Mouse (Mus musculus) midbrain, embryonic 12.5 days (tissue): Measurements from ENCODE around the gene Nxpe4. TPM values are rescaled to one million over a fixed set of nuclear protein-coding genes. Genes with fewer than 3 reads are reported as not detected.

ENCODE experiments used
- ATAC-seq: fragments of 200-750 bp; cut with Nextera tagmentation; 2 replicates; pipeline ENCODE4 v1.8.0; 2017; ENCODE audit warnings: low read depth, moderate TSS enrichment, moderate library complexity; ENCODE audit not compliant: low FRiP score
- H3K27ac ChIP-seq: fragments of 300-500 bp; sonication (generic); replicated peaks from 2 replicates; pipeline ENCODE4 v1.5.1; 2016; ENCODE audit warnings: mild to moderate bottlenecking
- H3K27me3 ChIP-seq: fragments of 300-500 bp; sonication (generic); 2 replicates; pipeline ENCODE4 v1.6.1; 2016; ENCODE audit warnings: mild to moderate bottlenecking
- H3K36me3 ChIP-seq: fragments of 300-500 bp; sonication (generic); 2 replicates; pipeline ENCODE4 v1.6.1; 2016
- H3K4me1 ChIP-seq: fragments of 300-500 bp; sonication (generic); 2 replicates; pipeline ENCODE4 v1.6.1; 2016
- H3K4me2 ChIP-seq: fragments of 300-500 bp; sonication (generic); replicated peaks from 2 replicates; pipeline ENCODE4 v1.6.1; 2016; ENCODE audit warnings: mild to moderate bottlenecking, moderate library complexity
- H3K4me3 ChIP-seq: fragments of 300-500 bp; sonication (generic); 2 replicates; pipeline ENCODE4 v1.5.1; 2016; ENCODE audit warnings: mild to moderate bottlenecking
- H3K9ac ChIP-seq: fragments of 300-500 bp; sonication (generic); replicated peaks from 2 replicates; pipeline ENCODE4 v1.6.1; 2016; ENCODE audit warnings: mild to moderate bottlenecking, moderate library complexity
- H3K9me3 ChIP-seq: fragments of 300-500 bp; sonication (generic); 2 replicates; pipeline ENCODE4 v1.6.1; 2016; ENCODE audit warnings: mild to moderate bottlenecking
- WGBS: fragments of 180-500 bp; shearing (Covaris S2); methylation state at CpG from one replicate; pipeline ENCODE4 v1.1.7; 2016; 5-methylcytosine and 5-hydroxymethylcytosine counted together
- polyA plus RNA-seq: library from polyadenylated mRNA; unstranded; fragments of >200 nt; fragmentation: Nextera tagmentation; extraction: Ambion mirVana; gene quantifications from 2 replicates; pipeline ENCODE4 v1.2.1, GENCODE M21; 2016

Nxpe4 gene
- polyA plus RNA-seq, 1 experiment from 2014 or later: 7.8 TPM

DNA sequence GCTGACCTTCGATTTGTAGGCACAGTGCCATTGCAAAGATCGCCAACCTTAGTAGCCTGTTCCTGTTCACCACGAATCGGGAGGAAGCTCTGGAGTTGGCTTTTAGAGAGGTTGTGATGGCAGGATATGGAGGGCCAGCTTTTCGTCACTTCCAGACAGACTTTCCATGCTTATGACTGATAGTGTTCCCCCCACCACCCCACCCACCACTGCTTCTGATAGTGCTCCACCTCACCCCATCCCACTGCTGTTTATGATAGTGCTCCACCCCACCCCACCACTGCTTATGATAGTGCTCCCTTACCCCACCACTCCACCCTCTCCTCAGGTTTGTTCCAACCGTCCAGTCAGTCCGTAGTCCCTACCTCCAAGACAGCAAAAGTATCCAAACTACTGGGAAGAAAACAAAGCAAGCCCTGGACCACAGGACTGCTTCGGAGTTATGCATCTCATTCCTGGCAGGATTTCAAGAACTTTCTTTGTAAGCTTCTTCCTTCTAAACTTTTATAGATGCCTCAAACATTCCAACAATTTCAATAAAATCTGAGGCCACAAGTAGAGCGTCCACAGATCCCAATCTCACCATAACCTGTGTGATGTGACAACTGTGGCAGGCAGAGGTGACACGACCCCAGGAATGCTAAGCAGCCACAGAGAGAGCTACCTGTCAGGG is 179.0 kb downstream of the Nxpe4 start:
- H3K4me2 ChIP-seq: no peak overlapping the region
- no peaks in the 10 kb centered on the region for H3K36me3 ChIP-seq
- ATAC-seq: no peak
- H3K27me3 ChIP-seq: no peaks in the 10 kb centered on the region
- 86% methylated on average over 10 of the region's 10 CpGs for WGBS
- H3K9me3 ChIP-seq: no peaks in the 10 kb centered on the region
- no peak overlapping the region for H3K4me3 ChIP-seq
- 0 out of 2 replicates have a peak, but pooled peaks cover 4% of the 10 kb centered on the region for H3K4me1 ChIP-seq
- H3K9ac ChIP-seq: no peak overlapping the region
- no peak overlapping the region for H3K27ac ChIP-seq

- H3K4me3 ChIP-seq: no peak overlapping the region
- H3K9ac ChIP-seq: no peak overlapping the region
- ATAC-seq: no peak
- H3K9me3 ChIP-seq: no peaks in the 10 kb centered on the region
- WGBS: 86% methylated on average over 9 of the region's 9 CpGs
- no peak overlapping the region for H3K27ac ChIP-seq
- no peaks in the 10 kb centered on the region for H3K27me3 ChIP-seq
- H3K4me1 ChIP-seq: no peaks in the 10 kb centered on the region
- H3K36me3 ChIP-seq: no peaks in the 10 kb centered on the region
- no peak overlapping the region for H3K4me2 ChIP-seq
Measured at GRCm38 (mm10) chr9:48345456-48345855, 183.6 kb downstream of the Nxpe4 start.

- no peaks in the 10 kb centered on the region for H3K36me3 ChIP-seq
- H3K9me3 ChIP-seq: no peaks in the 10 kb centered on the region
- no peaks in the 10 kb centered on the region for H3K27me3 ChIP-seq
- H3K27ac ChIP-seq: no peak overlapping the region
- no peak overlapping the region for H3K4me3 ChIP-seq
- 85% methylated on average over 3 of the region's 3 CpGs for WGBS
- H3K4me1 ChIP-seq: no peaks in the 10 kb centered on the region
- no peak overlapping the region for H3K4me2 ChIP-seq
- H3K9ac ChIP-seq: no peak overlapping the region
- ATAC-seq: no peak
Measured at GRCm38 (mm10) chr9:48345866-48346265, 184.0 kb downstream of the Nxpe4 start.

DNA sequence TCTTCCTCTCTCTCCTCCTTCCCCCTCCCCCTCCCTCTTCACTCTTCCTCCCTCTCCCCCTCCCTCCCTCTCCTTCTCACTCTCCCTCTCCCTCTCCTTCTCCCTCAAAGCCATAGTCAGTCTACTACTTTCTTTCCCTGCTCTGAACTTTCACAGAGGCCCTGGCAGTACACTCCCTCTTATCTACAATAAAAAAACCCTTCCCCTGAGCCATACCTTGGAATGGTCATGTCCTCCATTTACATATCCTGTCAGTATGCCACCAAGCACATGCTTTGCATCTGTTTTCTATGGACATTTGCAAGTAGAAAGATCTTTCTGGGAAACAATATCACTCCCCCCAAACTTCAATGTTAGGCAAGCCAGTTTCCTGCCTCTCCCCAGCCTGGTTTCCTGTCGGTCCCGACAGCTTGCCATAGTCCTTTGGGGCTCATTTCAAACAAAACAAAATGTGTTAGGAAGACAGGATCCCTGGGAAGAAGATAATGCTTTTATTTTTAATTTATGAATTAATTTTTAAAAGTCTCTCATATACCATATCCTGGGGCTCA is 191.4 kb downstream of the Nxpe4 start, which contains the start of gene Nxpe2:
Nxpe2 (minus strand) TSS at position 307 of the 551 bp plus-strand sequence.
- no peaks in the 10 kb centered on the region for H3K9me3 ChIP-seq
- no peak within 1 kb of the TSS for H3K9ac ChIP-seq
- 66% methylated on average over 2 of the region's 2 CpGs for WGBS
- no peaks in the 10 kb centered on the region for H3K27me3 ChIP-seq
- no peak within 1 kb of the TSS for H3K27ac ChIP-seq
- H3K4me2 ChIP-seq: no peak within 1 kb of the TSS
- no peaks in the 10 kb centered on the region for H3K36me3 ChIP-seq
- ATAC-seq: no peak
- H3K4me3 ChIP-seq: no peak within 1 kb of the TSS
- no peaks in the 10 kb centered on the region for H3K4me1 ChIP-seq

DNA sequence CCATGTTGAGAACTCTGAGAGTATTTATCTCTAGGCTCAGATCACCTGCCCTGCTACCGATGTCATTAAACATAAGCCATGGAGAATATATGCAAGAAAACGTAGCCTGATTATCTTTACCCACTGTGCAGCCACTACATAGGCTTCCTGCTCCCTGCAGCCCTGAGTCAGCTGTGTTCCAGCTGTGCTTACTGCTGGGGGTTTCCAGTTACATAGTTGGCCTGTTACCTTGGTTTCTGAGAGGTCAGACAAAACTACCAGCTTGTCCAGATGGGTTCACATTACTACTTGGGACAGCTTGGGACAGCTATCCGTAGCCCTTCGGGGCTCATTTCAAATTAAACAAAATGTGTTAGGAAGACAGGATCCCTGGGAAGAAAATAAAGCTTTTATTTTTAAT is 192.3 kb downstream of the Nxpe4 start:
- no peak overlapping the region for H3K9ac ChIP-seq
- H3K4me3 ChIP-seq: no peak overlapping the region
- ATAC-seq: no peak
- no peaks in the 10 kb centered on the region for H3K36me3 ChIP-seq
- H3K9me3 ChIP-seq: no peaks in the 10 kb centered on the region
- no peak overlapping the region for H3K4me2 ChIP-seq
- no peak overlapping the region for H3K27ac ChIP-seq
- WGBS: 70% methylated on average over 4 of the region's 4 CpGs
- no peaks in the 10 kb centered on the region for H3K27me3 ChIP-seq
- H3K4me1 ChIP-seq: no peaks in the 10 kb centered on the region

- H3K4me3 ChIP-seq: no peak overlapping the region
- no peaks in the 10 kb centered on the region for H3K4me1 ChIP-seq
- no peak overlapping the region for H3K27ac ChIP-seq
- WGBS: 54% methylated on average over 3 of the region's 3 CpGs
- H3K9ac ChIP-seq: no peak overlapping the region
- no peak overlapping the region for H3K4me2 ChIP-seq
- no peaks in the 10 kb centered on the region for H3K9me3 ChIP-seq
- no peaks in the 10 kb centered on the region for H3K27me3 ChIP-seq
- H3K36me3 ChIP-seq: no peaks in the 10 kb centered on the region
- ATAC-seq: no peak
Measured at GRCm38 (mm10) chr9:48354793-48355192, 193.0 kb downstream of the Nxpe4 start.

DNA sequence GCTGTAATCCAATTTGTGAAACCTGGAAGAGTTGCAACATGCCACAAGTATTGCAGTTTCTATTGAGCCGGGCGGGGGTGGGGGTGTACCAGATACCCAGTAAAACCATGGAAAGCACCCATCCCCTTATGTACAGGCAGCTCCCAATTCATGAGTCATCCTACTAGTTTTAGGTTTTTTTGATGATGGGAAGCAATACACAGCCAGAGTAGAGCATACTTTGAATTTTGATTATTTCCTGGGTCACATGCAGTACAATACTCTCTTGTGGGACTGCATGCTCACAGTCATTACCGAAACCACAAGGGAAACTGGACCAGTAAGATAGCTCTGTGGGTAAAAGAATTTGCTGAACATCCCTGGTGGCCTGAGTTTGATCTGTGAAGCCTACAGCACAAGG is 195.3 kb downstream of the Nxpe4 start:
- H3K27ac ChIP-seq: no peak overlapping the region
- WGBS: 95% methylated on average over 3 of the region's 3 CpGs

GRCm38 (mm10) chr9:48360826-48361225 is 199.0 kb downstream of the Nxpe4 start:
- no peak overlapping the region for H3K4me2 ChIP-seq

More for the DNA sequence above, 195.3 kb downstream of the Nxpe4 start:
- no peaks in the 10 kb centered on the region for H3K36me3 ChIP-seq
- H3K4me2 ChIP-seq: no peak overlapping the region
- no peaks in the 10 kb centered on the region for H3K27me3 ChIP-seq
- no peaks in the 10 kb centered on the region for H3K4me1 ChIP-seq
- H3K4me3 ChIP-seq: no peak overlapping the region
- H3K9ac ChIP-seq: no peak overlapping the region
- no peak for ATAC-seq
- no peaks in the 10 kb centered on the region for H3K9me3 ChIP-seq

GRCm38 (mm10) chr9:48361815-48362631 is 200.2 kb downstream of the Nxpe4 start:
- WGBS: 70% methylated on average over 14 of the region's 14 CpGs
- no peaks in the 10 kb centered on the region for H3K4me1 ChIP-seq
- ATAC-seq: no peak
- H3K27me3 ChIP-seq: no peaks in the 10 kb centered on the region
- H3K36me3 ChIP-seq: no peaks in the 10 kb centered on the region
- H3K9me3 ChIP-seq: no peaks in the 10 kb centered on the region
- no peak overlapping the region for H3K4me2 ChIP-seq
- no peak overlapping the region for H3K4me3 ChIP-seq
- no peak overlapping the region; the same call in 1 of the 2 replicates for H3K27ac ChIP-seq
- no peak overlapping the region for H3K9ac ChIP-seq

More at GRCm38 (mm10) chr9:48360826-48361225, 199.0 kb downstream of the Nxpe4 start:
- Histone ChIP-seq H3K27ac (no peak overlapping the region), H3K27me3 (no peaks in the 10 kb centered on the region), H3K4me3 (no peak overlapping the region), H3K9ac (no peak overlapping the region), H3K4me1 (no peaks in the 10 kb centered on the region), H3K9me3 (no peaks in the 10 kb centered on the region), H3K36me3 (no peaks in the 10 kb centered on the region)
- 82% methylated on average over 4 of the region's 4 CpGs for WGBS
- no peak for ATAC-seq

- ATAC-seq: no peak
- Histone ChIP-seq H3K27ac (no peak overlapping the region), H3K4me3 (no peak overlapping the region), H3K36me3 (no peaks in the 10 kb centered on the region), H3K27me3 (no peaks in the 10 kb centered on the region), H3K9me3 (no peaks in the 10 kb centered on the region), H3K4me1 (no peaks in the 10 kb centered on the region), H3K4me2 (no peak overlapping the region), H3K9ac (no peak overlapping the region)
- 85% methylated on average over 6 of the region's 6 CpGs for WGBS
Measured at GRCm38 (mm10) chr9:48362743-48363142, 200.9 kb downstream of the Nxpe4 start.

DNA sequence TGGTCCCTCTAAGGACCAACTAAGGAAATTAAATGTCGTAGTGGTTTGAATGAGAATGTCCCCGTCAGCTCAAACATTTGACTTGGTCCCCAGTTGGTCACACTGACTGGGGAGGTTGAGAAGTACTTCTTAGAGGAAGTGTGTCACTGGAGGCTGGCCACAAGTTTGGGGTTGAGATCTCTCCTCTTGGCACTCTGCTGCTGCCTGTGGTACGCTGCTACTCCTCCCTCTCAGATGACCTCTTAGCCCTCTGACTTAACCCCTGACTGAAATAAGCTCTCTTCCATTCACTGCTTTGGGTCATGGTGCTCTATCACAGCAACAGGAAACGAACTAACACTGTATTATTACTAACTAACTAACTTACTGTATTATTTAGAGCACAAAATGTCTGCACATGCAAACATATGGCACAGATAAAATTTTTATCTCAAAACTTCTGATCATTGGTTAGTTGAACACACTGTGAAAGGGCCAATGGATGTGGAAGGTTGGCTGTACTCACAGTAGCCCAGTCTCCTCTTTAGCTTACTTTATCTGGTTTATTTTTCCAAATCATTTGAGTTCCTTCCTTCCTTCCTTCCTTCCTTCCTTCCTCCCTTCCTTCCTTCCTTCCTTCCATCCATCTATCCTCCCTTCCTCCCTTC is 211.5 kb downstream of the Nxpe4 start:
- Histone ChIP-seq H3K4me1 (no peaks in the 10 kb centered on the region), H3K27me3 (no peaks in the 10 kb centered on the region)

DNA sequence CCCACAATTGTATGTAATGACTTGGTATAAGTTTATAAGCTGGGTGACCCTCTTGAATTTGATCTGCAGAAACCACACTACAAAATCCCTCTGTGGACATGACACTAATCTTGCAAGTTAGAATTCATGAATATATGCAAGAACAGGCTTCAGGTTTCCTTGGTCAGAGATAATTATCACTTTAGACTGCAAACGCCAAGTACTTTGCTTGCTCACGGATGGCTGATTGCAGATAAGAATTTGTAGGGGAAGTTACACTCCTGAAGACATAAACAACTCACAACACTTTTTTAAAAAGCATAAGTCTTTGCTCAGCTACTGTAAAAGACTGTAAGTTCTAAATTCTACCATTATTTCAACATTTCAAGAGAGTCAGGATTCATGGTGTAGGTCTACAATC is 212.5 kb downstream of the Nxpe4 start:
- Histone ChIP-seq H3K4me3 (no peak overlapping the region), H3K4me1 (no peaks in the 10 kb centered on the region), H3K27me3 (no peaks in the 10 kb centered on the region), H3K36me3 (no peaks in the 10 kb centered on the region), H3K9me3 (no peaks in the 10 kb centered on the region), H3K4me2 (no peak overlapping the region), H3K9ac (no peak overlapping the region), H3K27ac (no peak overlapping the region)
- no peak for ATAC-seq
- 80% methylated on average over 2 of the region's 2 CpGs for WGBS

More for the DNA sequence above, 211.5 kb downstream of the Nxpe4 start:
- H3K27ac ChIP-seq: no peak overlapping the region
- WGBS: 71% methylated on average over 4 of the region's 4 CpGs
- no peak overlapping the region for H3K4me2 ChIP-seq
- no peak overlapping the region for H3K9ac ChIP-seq
- no peak for ATAC-seq
- no peaks in the 10 kb centered on the region for H3K36me3 ChIP-seq
- H3K4me3 ChIP-seq: no peak overlapping the region
- H3K9me3 ChIP-seq: no peaks in the 10 kb centered on the region
